Mouse (Mus musculus): ENCODE results near the gene Mtus2. TPM values are rescaled to one million over a fixed set of nuclear protein-coding genes. Genes with fewer than 3 reads are reported as not detected.

The Mtus2 gene
- polyA plus RNA-seq, 1 experiment from 2014 or later = 9.6 TPM

DNA sequence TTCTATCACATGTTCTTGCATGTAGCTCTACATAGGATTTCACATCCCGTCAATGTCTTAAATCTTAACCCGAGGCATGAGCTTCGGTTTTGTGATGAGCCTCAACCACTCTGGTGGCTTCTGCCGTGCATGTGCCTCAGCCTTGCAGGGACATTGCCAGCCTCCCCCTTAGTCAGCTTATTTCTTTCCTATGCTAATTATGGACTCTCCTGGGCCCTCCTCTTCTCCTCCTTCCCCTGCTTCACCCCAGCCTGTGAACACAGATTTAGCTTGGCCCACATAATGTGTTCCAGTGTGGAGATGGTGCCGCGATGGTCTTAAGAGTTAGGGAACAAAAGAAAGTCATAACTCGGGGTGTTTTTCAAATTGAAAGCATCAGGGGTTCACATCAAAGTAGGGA is 304.9 kb downstream of the Mtus2 start:
- no peak for ATAC-seq (ENCODE audit: low read depth)
- Histone ChIP-seq H3K4me3 (ENCODE audit: low read length) (no peak overlapping the region), H3K27me3 (ENCODE audit: control insufficient read depth, insufficient read depth, low read depth, low read length) (peaks cover 15% of the 10 kb centered on the region; the same call in 1 of the 2 replicates), H3K9ac (ENCODE audit: low read length) (no peak overlapping the region), H3K36me3 (ENCODE audit: control insufficient read depth, insufficient read depth, low read length) (no peaks in the 10 kb centered on the region), H3K9me3 (ENCODE audit: control insufficient read depth, low read length) (no peaks in the 10 kb centered on the region), H3K4me2 (ENCODE audit: low read depth, low read length) (no peak overlapping the region), H3K4me1 (replicated peaks; ENCODE audit: control insufficient read depth, insufficient read depth, low read length) (0 out of 2 replicates have a peak, but pooled peaks cover 2% of the 10 kb centered on the region), H3K27ac (ENCODE audit: low read length) (no peak overlapping the region)
- WGBS = 81% methylated on average over 7 of the region's 7 CpGs

DNA sequence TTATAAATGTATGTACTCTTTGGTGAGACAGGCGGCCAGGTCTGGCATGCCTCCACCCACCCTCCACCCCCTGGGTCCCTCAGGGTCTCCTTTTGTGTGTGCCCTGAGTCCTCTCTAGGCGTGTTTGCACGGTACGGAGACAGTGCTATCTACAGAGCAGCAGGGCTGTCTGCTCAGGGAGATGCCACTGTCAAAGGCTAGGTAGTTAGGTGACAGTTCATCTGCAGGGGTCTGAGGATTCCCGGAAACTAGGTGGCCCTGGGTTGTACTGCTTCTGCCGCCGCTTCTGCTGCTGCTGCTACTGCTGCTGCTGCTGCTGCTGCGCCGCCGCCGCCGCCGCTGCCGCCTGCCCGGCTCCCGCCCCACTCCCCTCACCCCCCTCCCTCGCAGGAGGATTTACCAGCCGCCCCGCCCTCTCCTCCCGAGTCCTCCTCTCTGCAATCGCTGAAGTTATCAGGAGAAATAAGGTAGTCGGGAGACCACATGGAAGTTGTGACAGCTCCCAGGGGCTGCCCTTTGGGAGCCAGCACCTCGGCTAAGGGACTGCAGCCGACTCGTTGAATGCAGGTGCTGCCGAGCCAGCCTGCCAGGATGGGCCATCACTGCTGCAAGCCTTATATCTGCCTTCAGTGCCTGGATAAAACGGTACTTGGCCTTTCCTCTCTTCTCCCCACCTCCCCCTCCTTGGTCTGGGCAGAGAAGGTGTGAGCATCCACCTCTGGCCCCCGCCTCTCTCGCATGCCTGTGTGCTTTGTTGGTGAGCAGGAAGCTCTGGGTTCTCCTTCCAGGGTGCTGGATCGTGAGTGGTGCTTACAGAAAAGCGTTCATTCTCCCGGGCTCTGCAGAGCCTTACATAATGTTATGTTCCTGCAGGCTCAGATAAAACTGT is 307.9 kb downstream of the Mtus2 start:
- Histone ChIP-seq H3K36me3 (ENCODE audit: control insufficient read depth, insufficient read depth, low read length) (no peaks in the 10 kb centered on the region), H3K9me3 (ENCODE audit: control insufficient read depth, low read length) (no peaks in the 10 kb centered on the region), H3K4me2 (ENCODE audit: low read depth, low read length) (peak overlapping the region; percentile 78), H3K27me3 (ENCODE audit: control insufficient read depth, insufficient read depth, low read depth, low read length) (peaks cover 15% of the 10 kb centered on the region; the same call in 1 of the 2 replicates), H3K4me3 (ENCODE audit: low read length) (peak overlapping the region; percentile 53), H3K9ac (ENCODE audit: low read length) (peak overlapping the region; percentile 53), H3K27ac (ENCODE audit: low read length) (0 out of 2 replicates have a peak overlapping the region, but pooled peaks have one; percentile 36), H3K4me1 (replicated peaks; ENCODE audit: control insufficient read depth, insufficient read depth, low read length) (0 out of 2 replicates have a peak, but pooled peaks cover 2% of the 10 kb centered on the region)
- ATAC-seq (ENCODE audit: low read depth) = peak; percentile 68
- 1% methylated on average over 31 of the region's 32 CpGs for WGBS

DNA sequence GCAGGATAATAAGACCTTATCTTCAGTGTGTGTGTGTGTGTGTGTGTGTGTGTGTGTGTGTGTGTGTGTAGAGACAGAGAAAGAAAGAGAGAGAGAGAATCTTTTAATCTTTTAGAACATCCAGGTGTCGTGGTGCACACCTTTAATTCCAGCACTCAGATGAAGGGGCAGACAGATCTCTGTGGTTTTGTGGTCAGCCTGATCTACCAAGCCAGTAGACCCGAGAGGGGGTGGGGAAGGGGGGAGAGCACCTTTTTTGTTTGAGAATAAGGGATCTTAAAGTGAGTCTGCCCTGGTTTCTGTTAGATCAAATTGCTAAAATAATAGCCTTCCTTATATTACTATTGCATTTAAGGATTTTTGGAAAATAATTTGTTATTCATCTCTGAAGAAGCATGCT is 309.7 kb downstream of the Mtus2 start:
- Histone ChIP-seq H3K36me3 (ENCODE audit: control insufficient read depth, insufficient read depth, low read length) (no peaks in the 10 kb centered on the region), H3K4me1 (replicated peaks; ENCODE audit: control insufficient read depth, insufficient read depth, low read length) (0 out of 2 replicates have a peak, but pooled peaks cover 2% of the 10 kb centered on the region), H3K9ac (ENCODE audit: low read length) (no peak overlapping the region), H3K4me3 (ENCODE audit: low read length) (no peak overlapping the region), H3K27ac (ENCODE audit: low read length) (no peak overlapping the region), H3K27me3 (ENCODE audit: control insufficient read depth, insufficient read depth, low read depth, low read length) (peaks cover 15% of the 10 kb centered on the region; the same call in 1 of the 2 replicates), H3K4me2 (ENCODE audit: low read depth, low read length) (no peak overlapping the region), H3K9me3 (ENCODE audit: control insufficient read depth, low read length) (no peaks in the 10 kb centered on the region)
- ATAC-seq (ENCODE audit: low read depth) = no peak
- WGBS = 55% methylated on average over 2 of the region's 2 CpGs

DNA sequence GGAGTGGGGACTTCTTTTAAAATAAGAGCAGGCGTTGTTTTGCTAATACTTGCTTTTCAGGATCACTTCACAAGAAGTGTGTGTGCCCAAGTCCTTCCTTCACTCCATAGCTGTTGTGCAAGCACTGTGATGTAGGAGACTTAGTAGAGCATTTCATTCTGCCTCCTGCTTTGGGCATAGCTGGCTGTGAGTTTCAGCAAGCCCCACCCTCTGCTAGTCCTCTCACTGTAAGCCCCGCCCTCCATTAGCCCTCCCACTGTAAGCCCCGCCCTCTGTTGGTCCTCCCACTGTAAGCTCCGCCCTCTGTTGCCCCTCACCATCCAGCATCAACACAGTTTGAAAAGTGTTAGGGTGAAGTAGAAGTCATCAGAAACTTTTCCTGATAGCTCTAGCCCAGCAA is 310.3 kb downstream of the Mtus2 start:
- Histone ChIP-seq H3K36me3 (ENCODE audit: control insufficient read depth, insufficient read depth, low read length) (no peaks in the 10 kb centered on the region), H3K9ac (ENCODE audit: low read length) (no peak overlapping the region), H3K4me1 (replicated peaks; ENCODE audit: control insufficient read depth, insufficient read depth, low read length) (0 out of 2 replicates have a peak, but pooled peaks cover 2% of the 10 kb centered on the region), H3K4me2 (ENCODE audit: low read depth, low read length) (no peak overlapping the region), H3K4me3 (ENCODE audit: low read length) (no peak overlapping the region), H3K27ac (ENCODE audit: low read length) (no peak overlapping the region), H3K27me3 (ENCODE audit: control insufficient read depth, insufficient read depth, low read depth, low read length) (peaks cover 15% of the 10 kb centered on the region; the same call in 1 of the 2 replicates), H3K9me3 (ENCODE audit: control insufficient read depth, low read length) (no peaks in the 10 kb centered on the region)
- WGBS = 61% methylated on average over 4 of the region's 4 CpGs
- no peak for ATAC-seq (ENCODE audit: low read depth)

DNA sequence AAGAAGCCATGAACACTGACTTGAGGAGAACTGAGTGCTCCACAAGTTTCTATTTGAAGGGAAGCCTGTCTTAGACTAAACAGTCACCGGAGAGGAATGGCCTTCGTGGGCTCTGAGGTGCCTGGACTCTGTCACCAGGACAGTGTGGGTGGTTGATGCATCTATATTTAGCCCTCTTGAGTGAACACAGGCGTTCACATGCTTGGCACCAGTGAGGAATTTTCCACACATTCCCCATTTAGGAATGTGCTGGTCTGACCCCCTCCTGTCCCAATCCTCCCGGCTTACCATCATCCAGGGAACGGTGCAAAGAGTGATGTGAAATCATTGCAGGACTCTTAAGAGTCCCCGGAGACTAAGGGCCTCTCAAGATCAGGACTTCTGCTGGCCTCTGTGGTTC is 314.9 kb downstream of the Mtus2 start:
- Histone ChIP-seq H3K36me3 (ENCODE audit: control insufficient read depth, insufficient read depth, low read length) (no peaks in the 10 kb centered on the region), H3K4me3 (ENCODE audit: low read length) (no peak overlapping the region), H3K27ac (ENCODE audit: low read length) (no peak overlapping the region), H3K9ac (ENCODE audit: low read length) (no peak overlapping the region), H3K27me3 (ENCODE audit: control insufficient read depth, insufficient read depth, low read depth, low read length) (no peaks in the 10 kb centered on the region), H3K4me1 (replicated peaks; ENCODE audit: control insufficient read depth, insufficient read depth, low read length) (no peaks in the 10 kb centered on the region), H3K4me2 (ENCODE audit: low read depth, low read length) (no peak overlapping the region), H3K9me3 (ENCODE audit: control insufficient read depth, low read length) (no peaks in the 10 kb centered on the region)
- 52% methylated on average over 6 of the region's 6 CpGs for WGBS
- no peak for ATAC-seq (ENCODE audit: low read depth)

DNA sequence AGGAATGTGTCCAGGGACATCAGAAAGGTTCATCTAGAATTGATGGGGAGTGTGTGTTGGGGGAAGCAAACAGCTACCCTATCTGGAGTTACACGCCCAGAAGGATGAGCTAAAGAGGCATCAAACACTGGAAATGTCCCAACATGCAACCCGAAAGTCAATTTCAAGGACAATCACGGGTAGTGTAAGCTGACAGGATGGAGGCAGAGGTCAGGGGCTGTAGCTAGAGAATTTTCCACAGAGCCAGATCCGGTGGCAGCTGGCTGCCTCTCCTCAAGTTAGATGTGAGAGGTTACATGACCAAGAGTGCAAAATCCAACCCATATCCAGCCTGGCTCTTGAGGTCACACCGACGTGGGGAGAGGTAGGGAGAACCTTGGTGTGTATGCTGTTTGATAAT is 315.7 kb downstream of the Mtus2 start:
- no peak overlapping the region for H3K27ac ChIP-seq (ENCODE audit: low read length)
- whole genome bisulfite sequencing = 72% methylated on average over 6 of the region's 6 CpGs
- H3K9me3 ChIP-seq (ENCODE audit: control insufficient read depth, low read length) = no peaks in the 10 kb centered on the region
- H3K9ac ChIP-seq (ENCODE audit: low read length) = no peak overlapping the region
- no peaks in the 10 kb centered on the region for H3K36me3 ChIP-seq (ENCODE audit: control insufficient read depth, insufficient read depth, low read length)
- no peaks in the 10 kb centered on the region for H3K27me3 ChIP-seq (ENCODE audit: control insufficient read depth, insufficient read depth, low read depth, low read length)
- ATAC-seq (ENCODE audit: low read depth) = no peak
- H3K4me1 ChIP-seq (replicated peaks; ENCODE audit: control insufficient read depth, insufficient read depth, low read length) = no peaks in the 10 kb centered on the region
- H3K4me3 ChIP-seq (ENCODE audit: low read length) = no peak overlapping the region
- H3K4me2 ChIP-seq (ENCODE audit: low read depth, low read length) = no peak overlapping the region

DNA sequence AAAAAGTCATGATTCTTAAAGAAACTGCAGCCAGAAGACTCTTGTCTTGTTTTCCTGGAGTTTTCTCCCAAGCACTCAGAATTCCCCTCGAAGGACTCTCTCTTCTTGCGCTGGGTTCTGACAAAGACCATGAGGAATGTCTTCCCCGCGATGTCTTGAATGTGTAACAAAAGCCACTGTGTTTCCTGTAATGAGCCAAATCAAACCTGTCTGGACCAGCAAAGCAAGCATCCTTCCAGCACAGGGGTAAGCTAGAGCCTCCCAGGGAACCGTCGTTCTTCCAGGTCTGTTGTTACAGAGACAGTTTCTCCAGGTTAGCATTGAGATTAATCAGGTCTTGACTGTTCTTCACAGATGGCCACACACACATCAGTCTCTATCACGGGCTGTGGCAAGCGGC is 321.1 kb downstream of the Mtus2 start:
- H3K9me3 ChIP-seq (ENCODE audit: control insufficient read depth, low read length) = no peaks in the 10 kb centered on the region
- no peaks in the 10 kb centered on the region for H3K36me3 ChIP-seq (ENCODE audit: control insufficient read depth, insufficient read depth, low read length)
- no peak overlapping the region for H3K4me2 ChIP-seq (ENCODE audit: low read depth, low read length)
- H3K27ac ChIP-seq (ENCODE audit: low read length) = no peak overlapping the region
- H3K4me3 ChIP-seq (ENCODE audit: low read length) = no peak overlapping the region
- no peaks in the 10 kb centered on the region for H3K27me3 ChIP-seq (ENCODE audit: control insufficient read depth, insufficient read depth, low read depth, low read length)
- no peaks in the 10 kb centered on the region for H3K4me1 ChIP-seq (replicated peaks; ENCODE audit: control insufficient read depth, insufficient read depth, low read length)
- no peak overlapping the region for H3K9ac ChIP-seq (ENCODE audit: low read length)
- 77% methylated on average over 8 of the region's 8 CpGs for WGBS
- no peak for ATAC-seq (ENCODE audit: low read depth)

DNA sequence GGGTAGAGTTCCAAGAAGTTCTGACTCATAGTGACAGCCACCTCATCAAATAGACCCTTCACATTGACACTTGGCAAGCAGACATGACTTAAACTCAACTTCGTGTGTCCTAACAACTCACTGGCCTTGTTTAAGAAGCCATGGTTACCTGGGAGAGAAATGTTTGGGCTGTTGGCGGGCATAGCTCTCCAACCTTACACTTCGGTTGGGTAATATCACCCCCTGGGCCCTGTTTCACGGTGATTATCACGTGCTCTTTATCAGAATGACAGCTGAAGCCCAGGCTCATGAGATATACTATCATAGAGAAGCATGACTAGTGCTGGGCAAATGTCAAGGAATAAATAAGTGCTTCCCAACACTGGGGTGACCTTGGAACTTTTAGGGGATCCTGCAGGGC is 323.2 kb downstream of the Mtus2 start:
- ATAC-seq (ENCODE audit: low read depth) = no peak
- Histone ChIP-seq H3K4me1 (replicated peaks; ENCODE audit: control insufficient read depth, insufficient read depth, low read length) (no peaks in the 10 kb centered on the region), H3K27me3 (ENCODE audit: control insufficient read depth, insufficient read depth, low read depth, low read length) (no peaks in the 10 kb centered on the region), H3K4me3 (ENCODE audit: low read length) (no peak overlapping the region), H3K9ac (ENCODE audit: low read length) (no peak overlapping the region), H3K4me2 (ENCODE audit: low read depth, low read length) (no peak overlapping the region), H3K36me3 (ENCODE audit: control insufficient read depth, insufficient read depth, low read length) (no peaks in the 10 kb centered on the region), H3K27ac (ENCODE audit: low read length) (no peak overlapping the region), H3K9me3 (ENCODE audit: control insufficient read depth, low read length) (no peaks in the 10 kb centered on the region)
- WGBS = 73% methylated on average over 5 of the region's 5 CpGs

DNA sequence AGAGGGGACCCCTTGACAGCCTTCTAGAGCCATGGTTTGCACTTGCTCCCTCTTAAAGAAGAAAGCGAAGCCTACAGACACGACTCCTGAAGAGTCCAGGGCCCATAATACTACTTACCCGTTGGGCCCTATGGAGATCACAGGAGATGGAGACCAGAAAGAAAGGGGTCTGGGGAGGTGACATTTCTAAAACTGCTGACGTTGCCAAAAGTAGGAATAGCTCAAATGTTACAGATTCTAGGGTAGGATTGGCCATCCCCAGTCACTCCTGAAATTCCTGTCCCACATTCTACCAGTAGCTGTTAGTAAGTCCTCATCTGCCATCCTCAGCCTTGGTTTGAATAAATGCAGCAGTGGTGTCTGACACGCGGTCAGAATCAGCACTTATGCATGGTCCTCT is 325.0 kb downstream of the Mtus2 start:
- no peaks in the 10 kb centered on the region for H3K9me3 ChIP-seq (ENCODE audit: control insufficient read depth, low read length)
- WGBS = 80% methylated on average over 6 of the region's 6 CpGs
- H3K4me3 ChIP-seq (ENCODE audit: low read length) = no peak overlapping the region
- H3K4me1 ChIP-seq (replicated peaks; ENCODE audit: control insufficient read depth, insufficient read depth, low read length) = no peaks in the 10 kb centered on the region
- H3K9ac ChIP-seq (ENCODE audit: low read length) = no peak overlapping the region
- H3K36me3 ChIP-seq (ENCODE audit: control insufficient read depth, insufficient read depth, low read length) = no peaks in the 10 kb centered on the region
- no peak overlapping the region for H3K27ac ChIP-seq (ENCODE audit: low read length)
- H3K4me2 ChIP-seq (ENCODE audit: low read depth, low read length) = no peak overlapping the region
- ATAC-seq (ENCODE audit: low read depth) = no peak
- H3K27me3 ChIP-seq (ENCODE audit: control insufficient read depth, insufficient read depth, low read depth, low read length) = no peaks in the 10 kb centered on the region
